Mouse (Mus musculus) B cell, adult (primary cell): ENCODE results near the gene Gpbp1l1. TPM values are rescaled to one million over a fixed set of nuclear protein-coding genes. Genes with fewer than 3 reads are reported as not detected.

Source experiments
- total RNA-seq: library from RNA; stranded (reverse); gene quantifications from 4 replicates; pipeline ENCODE4 v1.2.4, GENCODE M21; 2023; ENCODE audit not compliant: inconsistent age

The Gpbp1l1 gene
- 90.2 to 107 TPM (median 96.4 TPM) in 4 replicates for total RNA-seq

DNA sequence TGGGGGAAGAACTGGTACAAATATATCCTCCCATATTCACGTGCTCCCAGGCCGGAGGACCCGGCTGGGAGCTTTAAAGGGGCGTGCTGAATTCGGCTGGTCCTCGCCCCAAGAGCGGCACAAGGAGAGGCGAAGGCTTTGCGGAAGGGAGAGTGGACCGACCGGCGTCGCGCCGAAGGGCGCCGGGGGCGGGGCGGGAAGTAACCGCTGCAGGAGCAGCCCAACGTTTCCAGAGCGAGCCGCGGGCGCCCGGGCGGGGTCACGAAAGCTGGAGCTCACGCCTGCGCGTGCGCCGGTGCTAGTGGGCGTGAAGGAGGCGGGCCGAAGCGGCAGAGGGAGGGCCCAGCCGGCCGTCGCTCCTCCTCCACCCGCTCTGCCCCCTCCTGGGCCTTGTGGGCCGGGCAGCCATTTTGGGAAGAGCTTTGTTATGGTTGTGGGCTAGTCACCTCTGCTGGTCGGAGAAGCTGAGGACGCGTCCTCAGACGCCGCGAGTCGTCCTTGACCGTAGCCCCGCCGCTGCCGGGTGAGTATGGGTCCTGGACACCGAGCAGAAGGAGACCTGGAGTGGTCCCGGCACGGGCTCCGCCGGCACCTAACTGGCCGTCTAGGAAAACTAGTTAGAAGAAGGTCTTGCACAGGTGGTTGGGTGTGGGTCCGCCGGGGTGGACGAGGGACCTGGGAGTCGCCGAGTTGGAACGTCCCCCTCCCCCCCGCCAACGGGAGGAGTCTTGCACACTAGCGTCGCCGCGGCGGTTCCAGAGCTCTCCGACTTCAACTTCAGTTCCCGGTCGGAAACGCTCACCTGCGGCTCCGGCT lies at the start of gene Gpbp1l1:
Gpbp1l1 (plus strand) TSS at position 353 of the 816 bp plus-strand sequence.

GRCm38 (mm10) chr4:116555413-116556300 lies 1.8 kb upstream of the Gpbp1l1 start, which contains the start of gene Tmem69:
Tmem69 (minus strand) TSS chr4:116555936.

DNA sequence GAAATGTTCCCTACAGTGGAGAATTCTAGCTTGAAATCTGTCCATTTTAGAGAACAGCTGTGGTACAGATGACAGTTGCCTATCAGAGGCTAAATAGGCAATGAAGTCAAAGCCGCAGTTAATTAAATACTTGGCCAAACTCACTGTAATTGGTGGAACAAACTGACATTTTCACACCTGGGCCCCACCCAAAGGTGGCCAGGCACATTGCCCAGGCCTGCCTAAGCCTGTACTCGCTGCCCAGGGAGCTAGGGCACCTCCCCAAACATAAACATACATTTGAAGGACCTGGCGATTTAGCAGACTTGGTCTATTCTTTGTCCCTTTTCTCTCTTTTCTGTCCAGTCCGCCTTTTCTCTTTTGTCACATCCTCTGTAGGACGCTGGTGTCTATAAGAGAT lies 38.9 kb downstream of the Gpbp1l1 start, which contains the start of gene Ccdc17:
Ccdc17 (plus strand) TSS at position 276 of the 400 bp plus-strand sequence.

DNA sequence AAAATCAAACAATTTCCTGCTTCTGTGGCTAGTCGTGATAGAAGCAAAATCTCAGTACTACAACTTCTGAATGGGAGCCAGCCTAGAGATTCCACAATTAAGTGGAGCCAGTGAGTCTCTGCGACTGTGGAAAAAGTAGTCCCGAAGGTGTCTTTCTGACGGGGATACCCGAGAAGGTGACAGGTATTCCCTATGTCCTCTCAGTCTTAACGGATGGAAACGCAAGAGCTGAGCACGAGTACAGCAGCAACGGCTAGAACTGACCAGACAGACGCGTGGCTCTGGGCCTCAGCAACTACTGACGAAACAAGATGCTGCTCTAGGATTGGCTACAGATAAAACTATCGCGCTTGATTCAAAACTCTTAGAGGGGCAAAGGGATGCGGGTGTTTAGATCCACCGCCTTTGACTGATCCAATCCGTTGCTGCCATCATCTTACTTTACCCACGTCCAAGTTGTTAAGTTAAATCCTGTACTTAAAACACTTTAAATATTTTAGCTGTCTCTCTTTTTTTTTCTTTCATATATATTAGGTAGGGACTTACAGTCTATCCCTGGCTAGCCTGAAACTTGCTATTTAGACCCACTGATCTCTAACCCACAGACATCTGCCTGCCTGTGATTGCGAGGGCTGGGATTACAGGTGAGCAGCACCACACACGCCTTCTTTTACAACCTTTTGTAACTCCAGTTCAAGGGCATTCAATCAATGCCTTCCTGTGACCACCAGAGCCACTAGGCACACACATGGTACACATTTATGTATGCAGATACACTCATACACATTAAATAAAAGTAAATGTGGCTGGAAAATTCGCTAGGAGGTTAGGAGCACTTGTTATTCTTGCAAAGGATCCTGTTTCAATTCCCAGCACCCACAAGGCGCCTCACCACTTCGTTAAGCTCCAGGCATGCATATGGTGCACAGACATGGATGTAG lies 70.5 kb downstream of the Gpbp1l1 start, which contains the start of gene Nasp:
Nasp (minus strand) TSS at position 220 of the 941 bp plus-strand sequence.

Other genes with a start within 250 kb of the Gpbp1l1 start
- gene Mast2, start 93.5 kb upstream of the Gpbp1l1 start, total RNA-seq = 27.2 to 31.4 TPM (median 27.9 TPM) in 4 replicates
- gene Ipp, start 50.1 kb upstream of the Gpbp1l1 start, total RNA-seq = 11.8 to 18.1 TPM (median 12.9 TPM) in 4 replicates
- 9.7 to 14.4 TPM (median 13.8 TPM) in 4 replicates for gene Tmem69, start 1.7 kb upstream of the Gpbp1l1 start, total RNA-seq
- gene Ccdc17, start 39.0 kb downstream of the Gpbp1l1 start, total RNA-seq = 15.7 to 21.3 TPM (median 18.8 TPM) in 4 replicates
- 60.5 to 64.7 TPM (median 62.3 TPM) in 4 replicates for gene Nasp, start 70.3 kb downstream of the Gpbp1l1 start, total RNA-seq
- gene Akr1a1, start 94.0 kb downstream of the Gpbp1l1 start, total RNA-seq = 185 to 206 TPM (median 194 TPM) in 4 replicates
- gene Prdx1, start 127.9 kb downstream of the Gpbp1l1 start, total RNA-seq = 167 to 174 TPM (median 172 TPM) in 4 replicates
- gene Mmachc, start 150.7 kb downstream of the Gpbp1l1 start, total RNA-seq = 4.3 to 6.3 TPM (median 6.0 TPM) in 4 replicates
- gene Ccdc163, start 150.9 kb downstream of the Gpbp1l1 start, total RNA-seq = 21.9 to 26.4 TPM (median 24.3 TPM) in 4 replicates
- 10.1 to 12.0 TPM (median 11.0 TPM) in 4 replicates for gene Tesk2, start 163.3 kb downstream of the Gpbp1l1 start, total RNA-seq
- 43.0 to 50.2 TPM (median 44.8 TPM) in 4 replicates for gene Toe1, start 250.0 kb downstream of the Gpbp1l1 start, total RNA-seq